Mouse (Mus musculus): ENCODE measurements around the gene Plekho1. TPM values are rescaled to one million over a fixed set of nuclear protein-coding genes. Genes with fewer than 3 reads are reported as not detected.

Plekho1 gene
- polyA plus RNA-seq, 1 experiment from 2014 or later = 9.4 TPM

DNA sequence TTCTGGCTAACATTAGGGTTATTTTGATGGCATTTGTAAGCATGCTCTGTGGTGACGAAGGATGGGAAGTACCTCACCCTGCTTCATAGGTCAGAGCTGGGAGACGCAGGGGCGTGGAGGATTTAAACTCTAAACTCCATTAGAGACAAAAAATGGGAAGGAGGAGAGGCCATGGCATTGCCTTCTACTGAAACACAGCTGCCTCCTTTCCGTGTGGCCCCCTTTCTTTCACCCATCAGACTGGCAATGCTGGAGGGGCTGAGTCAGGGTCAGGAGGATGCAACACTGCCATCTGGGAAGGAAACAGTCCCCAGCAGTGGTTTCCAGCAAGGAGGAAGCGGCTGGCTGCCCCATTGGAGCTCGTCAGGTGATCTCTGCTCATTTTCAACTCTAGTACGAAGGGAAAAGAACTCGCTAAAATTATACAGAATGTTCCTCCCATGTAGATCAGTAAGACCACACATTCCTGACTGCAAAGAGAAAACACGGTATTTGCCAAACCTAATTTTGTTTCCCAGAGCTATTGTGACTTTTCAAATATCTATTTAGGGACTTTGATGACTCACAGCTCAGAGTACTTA, 5.2 kb upstream of the Plekho1 start:
- Histone ChIP-seq H3K4me2 (no peak overlapping the region), H3K36me3 (no peaks in the 10 kb centered on the region), H3K4me3 (no peak overlapping the region), H3K9me3 (replicated peaks) (no peaks in the 10 kb centered on the region), H3K27me3 (replicated peaks) (peaks cover 20% of the 10 kb centered on the region), H3K4me1 (peaks cover 49% of the 10 kb centered on the region), H3K27ac (no peak overlapping the region), H3K9ac (no peak overlapping the region)
- 45% methylated on average over 9 of the region's 9 CpGs for WGBS (ENCODE audit: insufficient replicate concordance)
- ATAC-seq = no peak

GRCm38 (mm10) chr3:96000080-96000632, 4.4 kb upstream of the Plekho1 start:
- Histone ChIP-seq H3K9ac (peak overlapping the region; percentile 40; the same call in 1 of the 2 replicates), H3K4me3 (no peak overlapping the region), H3K4me2 (peak overlapping the region; percentile 41), H3K4me1 (peaks cover 57% of the 10 kb centered on the region), H3K9me3 (replicated peaks) (no peaks in the 10 kb centered on the region), H3K27ac (peak overlapping the region; percentile 82), H3K36me3 (no peaks in the 10 kb centered on the region), H3K27me3 (replicated peaks) (peaks cover 28% of the 10 kb centered on the region)
- WGBS (ENCODE audit: insufficient replicate concordance) = 72% methylated on average over 14 of the region's 14 CpGs
- ATAC-seq = no peak

DNA sequence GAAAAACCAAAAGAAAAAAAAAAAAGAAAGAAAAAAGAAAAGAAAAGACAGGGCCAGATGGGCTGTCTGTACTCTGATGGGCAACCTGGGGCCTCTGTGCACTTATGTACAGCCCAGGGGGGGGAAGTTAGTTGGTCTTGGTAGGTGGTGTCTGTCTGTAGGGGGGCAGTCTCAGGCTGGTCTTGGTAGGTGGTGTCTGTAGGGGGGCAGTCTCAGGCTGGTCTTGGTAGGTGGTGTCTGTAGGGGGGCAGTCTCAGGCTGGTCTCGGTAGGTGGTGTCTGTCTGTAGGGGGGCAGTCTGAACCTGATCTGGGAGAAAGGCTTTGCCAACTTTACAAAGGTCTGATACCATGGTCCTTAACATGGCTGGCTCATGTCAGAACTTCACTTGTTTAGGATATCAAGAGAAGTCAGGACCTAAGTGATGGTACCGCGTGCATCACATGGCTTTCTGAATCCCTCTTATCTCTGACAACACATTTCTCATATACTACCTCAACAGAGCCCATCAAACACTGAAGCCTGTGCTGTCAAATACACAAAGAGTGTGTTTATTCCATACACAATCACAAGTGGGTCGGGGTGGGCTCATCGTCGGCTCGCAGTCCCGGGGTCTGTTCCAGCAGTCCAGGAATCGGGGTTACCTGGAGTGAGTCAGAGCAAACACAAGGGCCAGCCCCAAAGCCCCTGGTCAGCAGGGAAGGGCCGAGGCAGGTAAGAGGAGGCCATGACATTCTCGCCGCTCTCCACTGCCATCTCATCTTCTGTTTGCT, 3.7 kb upstream of the Plekho1 start:
- no peaks in the 10 kb centered on the region for H3K9me3 ChIP-seq (replicated peaks)
- peak overlapping the region; percentile 40 for H3K9ac ChIP-seq
- H3K4me3 ChIP-seq = no peak overlapping the region
- H3K27me3 ChIP-seq (replicated peaks) = peaks cover 35% of the 10 kb centered on the region
- peak overlapping the region; percentile 82 for H3K27ac ChIP-seq
- peaks cover 62% of the 10 kb centered on the region for H3K4me1 ChIP-seq
- peak; percentile 89 for ATAC-seq
- 52% methylated on average over 12 of the region's 12 CpGs for WGBS (ENCODE audit: insufficient replicate concordance)
- H3K36me3 ChIP-seq = no peaks in the 10 kb centered on the region
- H3K4me2 ChIP-seq = peak overlapping the region; percentile 41

DNA sequence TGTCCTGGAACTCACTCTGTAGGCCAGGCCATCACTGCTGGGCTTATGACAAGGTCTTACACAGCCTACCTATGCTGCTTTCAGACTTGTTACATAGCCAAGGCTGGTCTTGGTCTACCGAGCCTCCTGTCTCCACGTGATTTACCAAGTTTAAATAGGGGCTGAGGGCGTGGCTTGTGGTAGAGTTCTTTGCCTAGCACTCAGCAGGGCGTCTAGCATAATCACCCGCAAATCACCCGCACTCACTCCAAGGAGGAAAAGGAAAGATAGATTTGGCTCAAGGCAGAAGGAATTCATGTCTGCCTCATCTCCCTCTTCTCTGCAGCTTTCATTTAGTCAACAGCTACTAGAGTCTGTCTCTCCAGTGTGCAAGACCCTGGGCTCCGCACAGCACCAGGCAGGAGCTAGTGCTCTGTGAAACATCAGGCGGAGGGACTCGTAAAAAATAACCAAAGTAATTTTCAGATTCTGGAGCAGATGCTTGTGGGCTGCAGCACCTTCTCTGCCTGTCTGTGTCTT, 1.5 kb upstream of the Plekho1 start:
- H3K4me1 ChIP-seq = peaks cover 79% of the 10 kb centered on the region
- ATAC-seq = no peak
- H3K4me2 ChIP-seq = peak overlapping the region; percentile 96
- H3K4me3 ChIP-seq = no peak overlapping the region
- no peak overlapping the region for H3K9ac ChIP-seq
- H3K36me3 ChIP-seq = no peaks in the 10 kb centered on the region; the same call in 1 of the 2 replicates
- WGBS (ENCODE audit: insufficient replicate concordance) = 31% methylated on average over 9 of the region's 9 CpGs
- peaks cover 56% of the 10 kb centered on the region for H3K27me3 ChIP-seq (replicated peaks)
- H3K9me3 ChIP-seq (replicated peaks) = no peaks in the 10 kb centered on the region
- no peak overlapping the region for H3K27ac ChIP-seq

- Histone ChIP-seq H3K27me3 (replicated peaks) (peaks cover 56% of the 10 kb centered on the region), H3K9ac (peak overlapping the region; percentile 77), H3K4me2 (peak overlapping the region; percentile 96), H3K27ac (peak overlapping the region; percentile 84; the same call in 1 of the 2 replicates), H3K4me1 (peaks cover 79% of the 10 kb centered on the region), H3K9me3 (replicated peaks) (no peaks in the 10 kb centered on the region), H3K36me3 (peaks cover 4% of the 10 kb centered on the region; the same call in 1 of the 2 replicates), H3K4me3 (peak overlapping the region; percentile 75)
- no peak for ATAC-seq
- WGBS (ENCODE audit: insufficient replicate concordance) = 22% methylated on average over 6 of the region's 6 CpGs
Observed at GRCm38 (mm10) chr3:95996451-95997073, 761 bp upstream of the Plekho1 start.

DNA sequence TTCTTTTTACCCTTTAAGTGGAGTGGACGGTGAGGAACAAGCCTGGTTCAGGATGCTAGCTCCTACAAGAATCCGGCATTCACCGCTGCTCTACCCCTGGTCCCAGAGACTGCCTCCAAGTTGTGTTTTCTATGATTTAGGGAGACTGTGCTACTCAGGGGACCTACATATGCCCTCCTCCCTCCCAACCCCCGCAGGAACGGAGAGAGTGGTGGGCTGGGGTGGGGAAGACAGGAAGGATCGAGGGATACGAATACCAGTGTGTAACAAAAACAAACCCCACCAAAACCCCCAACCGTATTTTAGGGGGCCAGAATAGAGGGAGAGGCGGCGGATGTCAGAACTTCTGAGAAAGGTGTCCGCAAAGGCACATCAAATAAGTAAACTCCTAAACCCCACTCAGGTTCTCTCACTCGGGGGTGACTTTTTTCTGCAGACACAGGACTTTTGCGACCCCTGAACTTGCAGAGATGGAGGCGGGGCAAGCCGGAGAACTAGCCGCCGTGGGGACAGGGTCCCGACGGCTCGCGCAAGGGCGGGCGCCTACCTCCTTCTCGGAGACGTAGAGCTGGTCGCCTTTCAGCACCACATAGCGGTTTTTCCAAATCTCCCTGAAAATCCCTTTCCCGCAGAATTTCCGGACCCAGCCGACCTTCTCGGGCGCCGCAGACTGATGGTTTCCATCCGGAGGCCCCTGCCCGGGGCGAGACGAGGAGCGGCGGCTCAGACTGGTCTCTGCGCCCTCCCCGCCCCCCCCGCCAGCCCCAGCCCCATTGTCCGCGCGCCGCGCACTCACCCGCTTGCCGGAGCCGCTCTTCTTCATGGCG, 613 bp downstream of the Plekho1 start:
- WGBS (ENCODE audit: insufficient replicate concordance) = 2% methylated on average over 50 of the region's 51 CpGs
- H3K9ac ChIP-seq = peak overlapping the region; percentile 77
- no peak for ATAC-seq
- peaks cover 56% of the 10 kb centered on the region for H3K27me3 ChIP-seq (replicated peaks)
- H3K4me1 ChIP-seq = peaks cover 69% of the 10 kb centered on the region
- H3K4me2 ChIP-seq = peak overlapping the region; percentile 96
- peak overlapping the region; percentile 75 for H3K4me3 ChIP-seq
- peaks cover 11% of the 10 kb centered on the region for H3K36me3 ChIP-seq
- H3K9me3 ChIP-seq (replicated peaks) = no peaks in the 10 kb centered on the region
- H3K27ac ChIP-seq = peak overlapping the region; percentile 84

DNA sequence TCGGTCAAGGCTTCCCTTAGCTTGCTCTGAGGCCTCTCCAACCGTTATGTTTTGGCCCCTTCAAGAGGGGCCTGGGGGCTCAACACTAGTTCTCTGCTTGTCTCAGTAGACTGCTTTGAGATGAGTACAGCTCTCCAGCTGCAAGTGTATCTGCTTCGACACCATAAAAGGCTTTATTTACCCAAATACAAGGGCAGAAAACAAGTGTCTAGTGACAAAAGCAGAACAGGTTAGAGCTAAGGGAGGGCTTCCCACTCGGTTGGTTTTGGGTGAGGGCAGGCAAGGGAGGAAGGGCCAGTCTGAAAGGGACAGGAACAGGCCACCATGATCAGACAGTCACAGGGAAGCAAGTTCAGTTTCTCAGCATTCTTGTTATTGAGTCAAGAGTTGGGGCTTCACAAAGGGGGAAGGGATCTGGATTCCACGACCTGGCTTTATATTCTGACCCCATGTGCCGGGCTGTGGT, 1.4 kb downstream of the Plekho1 start:
- peaks cover 56% of the 10 kb centered on the region for H3K27me3 ChIP-seq (replicated peaks)
- H3K27ac ChIP-seq = peak overlapping the region; percentile 84
- peak overlapping the region; percentile 77; the same call in 1 of the 2 replicates for H3K9ac ChIP-seq

GRCm38 (mm10) chr3:95993881-95994280, 1.9 kb downstream of the Plekho1 start:
- peak overlapping the region; percentile 75 for H3K4me3 ChIP-seq
- H3K27me3 ChIP-seq (replicated peaks) = peaks cover 56% of the 10 kb centered on the region
- H3K36me3 ChIP-seq = peaks cover 24% of the 10 kb centered on the region
- H3K4me2 ChIP-seq = peak overlapping the region; percentile 96
- H3K27ac ChIP-seq = peak overlapping the region; percentile 84
- WGBS (ENCODE audit: insufficient replicate concordance) = 22% methylated on average over 4 of the region's 4 CpGs
- H3K9me3 ChIP-seq (replicated peaks) = no peaks in the 10 kb centered on the region
- peaks cover 56% of the 10 kb centered on the region for H3K4me1 ChIP-seq
- H3K9ac ChIP-seq = no peak overlapping the region
- ATAC-seq = no peak

More for the DNA sequence above, 1.4 kb downstream of the Plekho1 start:
- Histone ChIP-seq H3K4me3 (peak overlapping the region; percentile 75), H3K9me3 (replicated peaks) (no peaks in the 10 kb centered on the region), H3K4me1 (peaks cover 61% of the 10 kb centered on the region), H3K4me2 (peak overlapping the region; percentile 96), H3K36me3 (peaks cover 19% of the 10 kb centered on the region)
- no peak for ATAC-seq
- 14% methylated on average over 6 of the region's 6 CpGs for WGBS (ENCODE audit: insufficient replicate concordance)

DNA sequence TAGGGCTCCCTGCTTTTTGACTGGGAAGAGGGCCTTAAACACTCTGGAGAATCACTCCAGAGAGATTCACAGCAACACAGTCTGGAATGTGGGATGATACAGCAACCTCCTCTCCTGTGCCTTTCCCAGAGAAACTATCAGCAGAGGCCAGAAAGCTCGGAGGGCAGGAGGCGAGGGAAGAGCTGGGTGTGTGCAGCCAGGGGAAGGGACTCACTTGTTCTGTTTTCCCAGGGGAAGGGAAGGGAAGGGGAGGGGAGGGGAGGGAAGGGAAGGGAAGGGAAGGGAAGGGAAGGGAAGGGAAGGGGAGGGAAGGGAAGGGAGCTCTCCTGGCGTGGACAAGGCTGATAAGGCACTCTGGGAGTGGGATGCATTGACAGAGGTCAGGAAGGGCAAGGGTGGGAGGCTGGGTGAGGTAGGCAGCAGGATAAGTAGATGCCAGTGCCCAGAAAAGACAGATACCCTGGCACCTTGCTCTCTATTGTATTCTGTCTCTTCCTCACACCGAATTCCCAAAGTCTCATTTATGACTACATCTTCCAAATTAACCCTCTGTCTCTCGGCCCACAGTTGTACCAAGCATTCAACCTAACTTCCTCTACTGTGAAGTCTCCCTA, 2.7 kb downstream of the Plekho1 start:
- WGBS (ENCODE audit: insufficient replicate concordance) = 55% methylated on average over 5 of the region's 5 CpGs
- peaks cover 56% of the 10 kb centered on the region for H3K27me3 ChIP-seq (replicated peaks)
- H3K36me3 ChIP-seq = peaks cover 32% of the 10 kb centered on the region
- H3K4me2 ChIP-seq = peak overlapping the region; percentile 96
- H3K9me3 ChIP-seq (replicated peaks) = no peaks in the 10 kb centered on the region
- no peak overlapping the region for H3K9ac ChIP-seq
- no peak overlapping the region for H3K4me3 ChIP-seq
- no peak for ATAC-seq
- H3K4me1 ChIP-seq = peaks cover 50% of the 10 kb centered on the region
- no peak overlapping the region; the same call in 1 of the 2 replicates for H3K27ac ChIP-seq

GRCm38 (mm10) chr3:95990413-95990941, 5.3 kb downstream of the Plekho1 start:
- no peaks in the 10 kb centered on the region for H3K9me3 ChIP-seq (replicated peaks)
- WGBS (ENCODE audit: insufficient replicate concordance) = 49% methylated on average over 12 of the region's 12 CpGs
- no peak overlapping the region for H3K27ac ChIP-seq
- no peak overlapping the region for H3K4me2 ChIP-seq
- H3K36me3 ChIP-seq = peaks cover 32% of the 10 kb centered on the region
- peaks cover 45% of the 10 kb centered on the region for H3K27me3 ChIP-seq (replicated peaks)
- peaks cover 49% of the 10 kb centered on the region for H3K4me1 ChIP-seq
- no peak overlapping the region for H3K4me3 ChIP-seq
- no peak for ATAC-seq
- no peak overlapping the region for H3K9ac ChIP-seq

Data from liver, embryonic 12.5 days (tissue).